Mouse (Mus musculus) midbrain, embryonic 13.5 days (tissue): ENCODE measurements around the gene Cldn9. TPM values are rescaled to one million over a fixed set of nuclear protein-coding genes. Genes with fewer than 3 reads are reported as not detected.

Experiments
- polyA plus RNA-seq: library from polyadenylated mRNA; unstranded; fragments of >200 nt; fragmentation: Nextera tagmentation; extraction: Ambion mirVana; gene quantifications from 2 replicates; pipeline ENCODE4 v1.2.1, GENCODE M21; 2015

Cldn9 gene
- polyA plus RNA-seq, 1 experiment from 2014 or later: 1.1 TPM

Other genes with a start within 250 kb of the Cldn9 start
- gene Vmn2r117, start 204.3 kb downstream of the Cldn9 start, polyA plus RNA-seq: not detected in 2 replicates
- gene Zfp213, start 119.8 kb downstream of the Cldn9 start, polyA plus RNA-seq: 18.0 and 20.4 TPM in 2 replicates
- gene Zfp13, start 84.5 kb downstream of the Cldn9 start, polyA plus RNA-seq: 26.6 and 28.7 TPM in 2 replicates
- not detected in 2 replicates for gene Zscan10, start 83.2 kb downstream of the Cldn9 start, polyA plus RNA-seq
- gene Mmp25, start 38.7 kb downstream of the Cldn9 start, polyA plus RNA-seq: 1.1 TPM in 2 replicates
- 0.16 TPM in 1 of 2 replicates, not detected in the other for gene Bicdl2, start 23.5 kb downstream of the Cldn9 start, polyA plus RNA-seq
- gene Hcfc1r1, start 10.4 kb downstream of the Cldn9 start, polyA plus RNA-seq: 84.9 and 90.9 TPM in 2 replicates
- gene Thoc6, start 10.1 kb downstream of the Cldn9 start, polyA plus RNA-seq: 44.8 and 46.5 TPM in 2 replicates
- 1.4 and 2.9 TPM in 2 replicates for gene Tnfrsf12a, start 6.6 kb downstream of the Cldn9 start, polyA plus RNA-seq
- 0.15 and 0.17 TPM in 2 replicates for gene Cldn6, start 4.8 kb downstream of the Cldn9 start, polyA plus RNA-seq
- gene 1520401A03Rik, start 38.8 kb upstream of the Cldn9 start, polyA plus RNA-seq: 0.30 TPM in 1 of 2 replicates, not detected in the other
- gene Pkmyt1, start 42.3 kb upstream of the Cldn9 start, polyA plus RNA-seq: 21.4 and 26.5 TPM in 2 replicates
- gene Paqr4, start 56.8 kb upstream of the Cldn9 start, polyA plus RNA-seq: 55.8 and 56.8 TPM in 2 replicates
- 0.57 and 0.66 TPM in 2 replicates for gene Kremen2, start 61.8 kb upstream of the Cldn9 start, polyA plus RNA-seq
- 238 and 243 TPM in 2 replicates for gene Flywch1, start 87.6 kb upstream of the Cldn9 start, polyA plus RNA-seq
- gene Flywch2, start 102.1 kb upstream of the Cldn9 start, polyA plus RNA-seq: 63.9 and 70.5 TPM in 2 replicates
- gene Srrm2, start 106.5 kb upstream of the Cldn9 start, polyA plus RNA-seq: 639 and 664 TPM in 2 replicates
- 1,286 and 1,324 TPM in 2 replicates for gene Elob, start 145.1 kb upstream of the Cldn9 start, polyA plus RNA-seq
- 0.30 and 0.36 TPM in 2 replicates for gene Prss33, start 152.0 kb upstream of the Cldn9 start, polyA plus RNA-seq
- gene Prss32, start 159.8 kb upstream of the Cldn9 start, polyA plus RNA-seq: not detected in 2 replicates
- 0.94 and 1.5 TPM in 2 replicates for gene Prss41, start 160.1 kb upstream of the Cldn9 start, polyA plus RNA-seq
- gene Prss21, start 184.0 kb upstream of the Cldn9 start, polyA plus RNA-seq: not detected in 2 replicates
- gene Dcpp1, start 196.8 kb upstream of the Cldn9 start, polyA plus RNA-seq: not detected in 2 replicates
- not detected in 2 replicates for gene Dcpp2, start 196.9 kb upstream of the Cldn9 start, polyA plus RNA-seq
- not detected in 2 replicates for gene Dcpp3, start 233.4 kb upstream of the Cldn9 start, polyA plus RNA-seq